Mouse (Mus musculus): ENCODE results near the gene Espn.

DNA sequence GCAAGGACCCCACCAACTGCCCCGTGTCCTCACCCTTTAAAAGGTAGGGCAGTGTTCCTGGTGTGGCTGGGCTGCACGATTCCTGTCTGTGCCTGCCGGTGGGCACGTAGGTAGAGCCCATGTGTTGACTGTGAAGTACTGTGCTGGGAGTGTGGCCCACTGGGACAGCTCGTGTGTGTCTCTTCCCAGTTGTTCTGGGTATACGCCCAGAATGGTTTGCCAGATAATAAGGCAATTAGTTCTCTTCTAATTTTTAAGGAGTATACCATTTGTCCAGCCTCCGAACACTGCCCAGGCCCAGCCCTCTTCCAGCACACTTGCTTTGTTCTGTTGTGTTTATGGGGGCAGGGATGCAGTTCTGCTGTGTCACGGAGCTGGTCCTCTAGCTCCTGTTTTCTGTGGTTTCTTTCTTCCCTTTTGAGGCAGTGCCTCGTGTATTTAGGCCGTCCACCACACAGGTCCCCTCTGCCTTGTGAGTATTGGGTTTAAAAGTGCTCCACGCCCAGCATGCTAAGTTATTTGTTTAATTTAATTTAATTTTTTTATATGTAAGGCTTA lies 38.0 kb upstream of the Espn start:
- TF ChIP-seq GATA1 (IDR thresholded peaks at IDR 0.05; ENCODE audit: low read length), result no peak
- TF ChIP-seq TAL1 (IDR thresholded peaks at IDR 0.05; ENCODE audit: low read length), result no peak

All from erythroblast, embryonic 14.5 days (primary cell).